Mouse (Mus musculus): ENCODE results near the gene Coro1a. TPM values are rescaled to one million over a fixed set of nuclear protein-coding genes. Genes with fewer than 3 reads are reported as not detected.
"Not testable (repeated sequence)": the region's sequence is repeated elsewhere in the genome, so short reads cannot be mapped to it uniquely, and the experiment has no call there.

The Coro1a gene
- 1 to 10 TPM; 2.3 to 2.4 TPM for total RNA-seq (2021)
- long read RNA-seq, experiment 1, partial matches to known transcripts: 0 of 3 reads
- long read RNA-seq, experiment 1, other reads (novel, unspliced or antisense): 0 of 3 reads
- long read RNA-seq, experiment 2, partial matches to known transcripts: 1 of 3 reads
- long read RNA-seq, experiment 2, other reads (novel, unspliced or antisense): 1 of 3 reads

GRCm38 (mm10) chr7:126707442-126708174 lies at the start of gene Coro1a:
Coro1a (minus strand) TSS chr7:126707787.
- H3K4me3 ChIP-seq: no peak within 1 kb of the TSS
- no peak for DNase-seq
- no peak for TF ChIP-seq CTCF (IDR thresholded peaks at IDR 0.05)
- no peak within 1 kb of the TSS for H3K27ac ChIP-seq
- intact Hi-C loops (cut with DNase I): no loop called here

- intact Hi-C loops (cut with DNase I): loop anchor here (5.0 to 10.0 kb wide), 3 partner anchors 142 to 357 kb away; partner anchors contain the start of genes Gm42742, Maz and Prrt2
- peak; percentile 82 for DNase-seq
- H3K27ac ChIP-seq: peak overlapping the region; percentile 79
- TF ChIP-seq CTCF (IDR thresholded peaks at IDR 0.05): peak; percentile 94
- H3K4me3 ChIP-seq: peak overlapping the region; percentile 26
Observed at GRCm38 (mm10) chr7:126754866-126755265, 47.3 kb upstream of the Coro1a start.

DNA sequence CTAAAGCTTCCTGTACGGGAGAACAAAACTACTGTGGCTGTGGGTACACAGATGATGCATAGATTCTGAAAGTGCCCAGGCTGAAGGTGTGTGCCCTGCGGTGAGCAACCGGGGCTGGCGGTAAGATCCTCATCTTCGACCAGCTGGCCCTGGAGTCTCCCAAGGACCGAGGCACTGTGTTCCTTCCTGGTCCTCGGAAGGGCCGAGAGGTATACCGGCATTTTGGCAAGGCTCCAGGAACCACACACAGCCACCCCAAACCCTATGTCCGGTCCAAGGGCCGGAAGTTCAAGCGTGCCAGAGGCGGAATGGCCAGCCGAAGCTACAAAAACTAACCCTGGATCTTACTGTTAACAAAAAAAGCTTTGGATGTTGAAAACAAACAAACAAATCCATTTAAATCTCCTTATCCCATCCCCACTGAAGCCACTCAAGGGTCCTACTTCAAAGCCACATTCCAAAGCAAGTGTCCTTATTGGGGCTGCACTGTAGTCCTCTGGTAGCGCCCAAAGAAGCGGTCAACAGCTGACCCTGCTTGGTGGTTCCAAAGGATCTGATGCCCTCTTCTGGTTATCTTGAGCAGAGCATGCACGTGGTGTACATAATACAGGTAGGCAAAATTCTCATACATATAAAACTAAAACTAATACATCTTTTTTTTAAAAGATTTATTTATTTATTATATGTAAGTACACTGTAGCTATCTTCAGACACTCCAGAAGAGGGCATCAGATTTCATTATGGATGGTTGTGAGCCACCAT lies 42.2 kb upstream of the Coro1a start:
- intact Hi-C loops (cut with DNase I): loop anchor here (5.0 to 10.0 kb wide), 2 partner anchors 275 to 363 kb away; partner anchors contain the start of genes Gm42742, Maz and Prrt2
- no peak overlapping the region for H3K27ac ChIP-seq

GRCm38 (mm10) chr7:126748824-126749223 lies 41.2 kb upstream of the Coro1a start:
- no peak for TF ChIP-seq CTCF (IDR thresholded peaks at IDR 0.05)
- DNase-seq: no peak
- Histone ChIP-seq H3K4me3 (no peak overlapping the region), H3K27ac (no peak overlapping the region)
- intact Hi-C loops (cut with DNase I): no loop called here

More for the DNA sequence above, 42.2 kb upstream of the Coro1a start:
- H3K4me3 ChIP-seq: no peak overlapping the region
- peak; percentile 7; the same call in 1 of the 2 replicates for TF ChIP-seq CTCF (IDR thresholded peaks at IDR 0.05)
- DNase-seq: no peak

DNA sequence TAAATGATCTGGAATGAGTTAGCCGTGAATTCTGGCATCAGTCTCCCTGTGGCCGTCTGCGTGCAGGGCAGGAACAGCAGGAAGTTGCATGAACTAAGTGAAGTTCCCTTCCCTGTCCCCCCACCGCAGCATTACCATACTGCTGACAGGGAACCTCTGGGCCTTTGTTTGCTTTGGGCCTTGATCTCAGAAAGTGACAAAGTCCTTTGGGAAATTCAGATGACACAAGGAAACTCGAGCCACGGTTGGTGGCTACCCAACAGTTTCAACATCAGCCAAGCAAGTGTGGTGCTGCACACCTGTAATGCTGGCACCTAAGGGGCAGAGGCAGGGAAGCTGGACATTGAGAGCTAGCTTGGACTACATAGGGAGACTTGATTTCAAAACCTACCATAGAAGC lies 39.2 kb upstream of the Coro1a start:
- TF ChIP-seq CTCF (IDR thresholded peaks at IDR 0.05): no peak
- intact Hi-C loops (cut with DNase I): no loop called here
- DNase-seq: no peak
- peak overlapping the region; percentile 72 for H3K27ac ChIP-seq
- peak overlapping the region; percentile 43 for H3K4me3 ChIP-seq

DNA sequence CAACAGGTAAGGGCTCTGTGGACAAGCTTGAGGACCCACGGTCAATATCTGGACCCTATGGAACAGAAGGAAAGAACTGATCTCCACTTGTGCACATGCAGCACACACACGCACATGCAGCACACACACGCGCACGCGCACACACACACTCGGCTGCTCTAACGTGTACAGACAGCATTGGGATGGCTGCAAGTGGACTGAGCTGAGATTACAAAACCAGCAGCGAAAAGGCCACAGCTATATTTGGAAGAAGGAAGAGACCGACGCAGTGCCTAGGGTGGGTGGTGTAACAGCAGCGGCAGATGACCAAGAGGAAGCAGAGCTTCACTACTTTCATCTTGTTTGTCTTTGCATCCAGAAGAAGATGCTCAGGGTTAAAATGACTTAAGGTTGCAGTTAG lies 38.5 kb upstream of the Coro1a start:
- H3K27ac ChIP-seq: peak overlapping the region; percentile 72
- H3K4me3 ChIP-seq: peak overlapping the region; percentile 43
- no peak for DNase-seq
- intact Hi-C loops (cut with DNase I): no loop called here
- TF ChIP-seq CTCF (IDR thresholded peaks at IDR 0.05): no peak

- DNase-seq: no peak
- no peak for TF ChIP-seq CTCF (IDR thresholded peaks at IDR 0.05)
- no peak overlapping the region for H3K27ac ChIP-seq
- H3K4me3 ChIP-seq: no peak overlapping the region
- intact Hi-C loops (cut with DNase I): no loop called here
Observed at GRCm38 (mm10) chr7:126741964-126742482, 34.4 kb upstream of the Coro1a start.

DNA sequence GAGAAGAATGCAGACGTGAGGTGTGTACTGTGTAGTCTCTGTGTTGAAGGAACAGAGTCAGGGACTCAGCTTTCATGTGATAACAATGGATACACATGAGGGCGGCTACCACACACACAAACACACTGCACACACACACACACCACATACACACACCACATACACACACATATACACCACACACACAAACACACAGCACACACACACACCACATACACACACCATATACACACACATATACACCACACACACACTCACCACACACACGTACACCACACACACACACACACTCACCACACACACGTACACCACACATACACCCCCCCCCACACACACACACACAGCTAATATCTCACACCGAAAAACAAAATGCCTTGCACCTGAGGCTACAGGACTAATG lies 33.9 kb upstream of the Coro1a start:
- intact Hi-C loops (cut with DNase I): no loop called here
- no peak for DNase-seq
- TF ChIP-seq CTCF (IDR thresholded peaks at IDR 0.05): no peak
- no peak overlapping the region for H3K27ac ChIP-seq
- H3K4me3 ChIP-seq: no peak overlapping the region

- TF ChIP-seq CTCF (IDR thresholded peaks at IDR 0.05): no peak
Observed at GRCm38 (mm10) chr7:126740977-126741376, 33.4 kb upstream of the Coro1a start.

DNA sequence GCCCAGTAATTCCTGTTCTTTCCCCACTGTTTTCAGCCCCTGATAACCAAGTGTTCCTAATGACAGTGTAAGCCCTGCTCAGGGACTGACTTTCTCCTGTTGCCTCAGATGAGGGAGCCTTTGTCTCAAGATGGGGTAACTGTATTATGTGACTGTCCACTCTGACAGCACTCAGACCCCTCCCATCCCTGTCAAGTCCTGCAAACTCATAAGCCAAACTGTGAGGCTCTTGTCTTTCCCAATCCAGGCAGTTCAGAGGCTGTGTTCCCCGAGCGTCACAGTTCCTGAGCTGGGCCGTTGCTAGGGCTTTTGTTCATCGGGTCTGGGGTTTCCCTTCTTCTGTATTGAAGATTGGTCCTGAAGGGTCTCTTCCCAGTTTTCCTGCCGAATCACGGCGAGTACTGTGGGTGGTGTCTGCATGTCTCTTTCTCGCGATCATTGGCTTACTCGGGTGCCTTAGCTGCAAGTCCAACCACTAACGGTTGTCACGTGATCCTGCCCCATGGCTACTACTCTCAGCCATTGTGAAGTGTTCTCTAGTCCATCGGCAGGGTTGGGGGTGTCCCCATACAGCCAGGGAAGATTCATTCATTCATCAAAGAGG lies 32.6 kb upstream of the Coro1a start:
- TF ChIP-seq CTCF (IDR thresholded peaks at IDR 0.05): no peak
- DNase-seq: no peak
- intact Hi-C loops (cut with DNase I): no loop called here
- Histone ChIP-seq H3K27ac (no peak overlapping the region), H3K4me3 (no peak overlapping the region)

More at GRCm38 (mm10) chr7:126740977-126741376, 33.4 kb upstream of the Coro1a start:
- no peak overlapping the region for H3K27ac ChIP-seq
- no peak overlapping the region for H3K4me3 ChIP-seq
- no peak for DNase-seq
- intact Hi-C loops (cut with DNase I): no loop called here

- no peak for TF ChIP-seq CTCF (IDR thresholded peaks at IDR 0.05)
- intact Hi-C loops (cut with DNase I): no loop called here
- Histone ChIP-seq H3K27ac (no peak overlapping the region), H3K4me3 (no peak overlapping the region)
- DNase-seq: no peak
Observed at GRCm38 (mm10) chr7:126739551-126739950, 32.0 kb upstream of the Coro1a start.

GRCm38 (mm10) chr7:126736122-126736521 lies 28.5 kb upstream of the Coro1a start:
- DNase-seq: no peak
- no peak for TF ChIP-seq CTCF (IDR thresholded peaks at IDR 0.05)

DNA sequence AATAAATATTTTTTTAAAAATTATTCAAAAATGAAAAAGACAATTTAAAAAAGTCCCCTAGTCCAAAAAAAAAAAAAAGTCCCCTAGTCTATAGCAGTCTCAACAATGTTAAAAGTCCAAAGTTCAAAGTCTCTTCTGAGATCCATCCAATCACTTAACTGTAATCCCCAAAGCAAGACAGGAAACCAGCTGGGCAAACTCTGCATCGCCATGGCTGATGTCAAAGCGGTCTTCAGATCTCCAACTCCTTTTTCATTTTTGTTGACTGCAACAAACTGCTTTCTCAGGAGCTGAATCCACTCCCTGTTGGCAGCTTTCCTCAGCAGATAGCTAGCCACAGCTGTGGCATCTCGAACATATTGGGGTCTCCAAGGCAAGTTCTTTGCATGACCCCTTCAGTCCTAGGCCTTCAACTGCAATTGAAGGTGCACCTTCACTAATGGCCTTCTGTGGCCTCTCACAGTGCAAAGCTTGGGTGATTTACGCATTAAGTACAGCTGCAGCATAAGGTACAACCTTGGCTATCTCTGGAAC lies 22.7 kb upstream of the Coro1a start:
- DNase-seq; H3K4me3 ChIP-seq; intact Hi-C loops (cut with DNase I); H3K27ac ChIP-seq: not testable (repeated sequence)

More at GRCm38 (mm10) chr7:126736122-126736521, 28.5 kb upstream of the Coro1a start:
- H3K27ac ChIP-seq: no peak overlapping the region
- no peak overlapping the region for H3K4me3 ChIP-seq
- intact Hi-C loops (cut with DNase I): no loop called here

All from gastrocnemius, adult 2 months (tissue).